Mouse (Mus musculus): ENCODE results near the gene Ttc34. TPM values are rescaled to one million over a fixed set of nuclear protein-coding genes. Genes with fewer than 3 reads are reported as not detected.
A peak's percentile ranks its signal among the peaks of the same experiment; 100 is the strongest.

Ttc34 gene
- polyA plus RNA-seq, 1 experiment from 2014 or later = 0.57 TPM

GRCm38 (mm10) chr4:154907833-154908232, 70.6 kb downstream of the Ttc34 start:
- WGBS = 48% methylated on average over 17 of the region's 17 CpGs
- Histone ChIP-seq H3K4me1 (replicated peaks) (peaks cover 19% of the 10 kb centered on the region; the same call in 1 of the 2 replicates), H3K4me3 (no peak overlapping the region), H3K9ac (no peak overlapping the region), H3K27ac (no peak overlapping the region), H3K36me3 (no peaks in the 10 kb centered on the region), H3K4me2 (0 out of 2 replicates have a peak overlapping the region, but pooled peaks have one; percentile 6), H3K27me3 (peaks cover 11% of the 10 kb centered on the region; the same call in 1 of the 2 replicates), H3K9me3 (no peaks in the 10 kb centered on the region)
- ATAC-seq (ENCODE audit: low FRiP score) = peak; percentile 75; the same call in 1 of the 2 replicates

DNA sequence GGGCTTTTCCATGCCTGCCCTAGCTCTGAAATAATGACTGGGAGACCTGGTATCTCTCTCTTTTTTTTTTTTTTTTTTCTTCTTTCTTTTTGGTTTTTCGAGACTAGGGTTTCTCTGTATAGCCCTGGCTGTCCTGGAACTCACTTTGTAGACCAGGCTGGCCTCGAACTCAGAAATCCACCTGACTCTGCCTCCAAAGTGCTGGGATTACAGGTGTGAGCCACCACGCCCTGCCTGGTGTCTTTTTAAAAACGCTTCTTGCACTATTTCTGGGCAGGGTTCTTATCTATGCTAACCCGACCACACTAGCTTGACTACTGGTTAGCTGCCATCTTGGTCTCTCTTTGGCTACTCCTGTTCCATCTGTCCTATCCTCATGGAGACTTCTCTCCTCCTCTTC, 71.2 kb downstream of the Ttc34 start:
- Histone ChIP-seq H3K9me3 (no peaks in the 10 kb centered on the region), H3K27ac (no peak overlapping the region), H3K36me3 (no peaks in the 10 kb centered on the region), H3K27me3 (peaks cover 6% of the 10 kb centered on the region; the same call in 1 of the 2 replicates), H3K4me1 (replicated peaks) (peaks cover 19% of the 10 kb centered on the region; the same call in 1 of the 2 replicates), H3K4me2 (no peak overlapping the region), H3K4me3 (no peak overlapping the region), H3K9ac (no peak overlapping the region)
- WGBS = 95% methylated on average over 5 of the region's 5 CpGs
- ATAC-seq (ENCODE audit: low FRiP score) = no peak

DNA sequence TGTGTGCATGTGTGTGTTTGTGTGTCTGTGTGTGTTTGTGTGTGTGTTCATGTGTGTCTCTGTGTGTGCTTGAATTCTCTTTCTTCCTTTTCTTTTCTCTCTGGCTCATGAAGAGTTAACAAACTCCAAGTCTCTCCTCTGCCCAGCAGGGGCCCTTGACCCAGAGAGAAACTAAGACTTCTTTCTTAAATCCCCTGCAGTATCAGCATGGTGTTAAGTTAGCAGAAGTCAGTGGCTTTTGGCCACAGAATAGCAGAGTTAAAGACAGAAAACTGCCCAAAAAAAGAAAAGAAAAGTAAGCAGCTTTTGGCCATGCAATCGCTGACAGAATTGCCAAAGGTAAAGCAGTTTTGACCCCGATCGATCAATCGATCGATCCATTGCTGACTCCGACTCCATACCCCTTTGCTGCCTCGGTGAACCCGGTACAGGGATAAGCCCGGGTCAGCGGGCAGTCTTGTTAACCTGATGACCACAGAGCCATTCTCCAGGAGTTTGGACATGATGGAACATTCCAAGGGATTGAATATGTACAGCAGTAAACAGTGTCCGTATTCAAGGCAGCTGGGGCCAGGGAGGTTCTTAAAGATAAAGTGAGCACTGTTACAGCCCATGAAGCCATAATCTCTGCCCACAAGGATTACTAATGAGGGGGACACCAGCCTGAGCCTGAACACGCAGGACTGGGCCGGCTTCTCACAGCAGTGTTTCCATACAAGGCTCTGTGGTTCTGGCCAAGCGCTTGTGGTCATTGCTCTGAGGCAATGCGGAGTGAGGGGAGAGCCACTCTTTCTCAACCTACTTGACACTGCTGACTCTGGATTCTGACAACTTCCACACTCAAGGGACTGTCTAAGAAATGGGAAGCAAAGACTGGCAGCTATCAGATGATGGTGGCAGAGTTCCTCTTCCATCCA, 73.6 kb downstream of the Ttc34 start:
- H3K4me1 ChIP-seq (replicated peaks) = peaks cover 10% of the 10 kb centered on the region; the same call in 1 of the 2 replicates
- no peak overlapping the region for H3K27ac ChIP-seq
- no peaks in the 10 kb centered on the region for H3K27me3 ChIP-seq
- H3K36me3 ChIP-seq = no peaks in the 10 kb centered on the region
- no peak overlapping the region for H3K4me2 ChIP-seq
- WGBS = 19% methylated on average over 15 of the region's 15 CpGs
- ATAC-seq (ENCODE audit: low FRiP score) = no peak
- no peak overlapping the region for H3K4me3 ChIP-seq
- H3K9me3 ChIP-seq = no peaks in the 10 kb centered on the region
- no peak overlapping the region for H3K9ac ChIP-seq

DNA sequence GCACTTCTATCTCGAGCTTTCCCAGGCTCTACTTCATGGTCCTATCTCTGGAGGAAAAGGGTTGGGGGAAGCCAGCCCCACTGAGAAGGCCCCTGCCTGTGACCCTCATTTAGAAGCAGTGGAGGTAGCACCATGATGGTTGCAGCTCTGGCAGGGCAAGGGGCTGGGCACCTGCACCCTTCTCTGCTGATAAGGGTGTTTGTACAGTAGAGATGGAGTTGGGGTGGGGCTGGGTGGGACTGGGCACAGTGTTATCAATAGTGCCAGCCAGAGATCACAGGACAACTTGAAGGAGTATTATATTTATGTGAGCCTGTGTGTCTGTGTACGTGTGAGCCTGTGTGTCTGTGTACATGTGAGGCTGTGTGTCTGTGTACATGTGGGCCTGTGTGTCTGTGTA, 74.4 kb downstream of the Ttc34 start:
- ATAC-seq (ENCODE audit: low FRiP score) = no peak
- Histone ChIP-seq H3K4me2 (no peak overlapping the region), H3K4me1 (replicated peaks) (peaks cover 10% of the 10 kb centered on the region; the same call in 1 of the 2 replicates), H3K4me3 (no peak overlapping the region), H3K9me3 (no peaks in the 10 kb centered on the region), H3K9ac (no peak overlapping the region), H3K36me3 (no peaks in the 10 kb centered on the region), H3K27me3 (no peaks in the 10 kb centered on the region), H3K27ac (no peak overlapping the region)
- 79% methylated on average over 2 of the region's 2 CpGs for WGBS

DNA sequence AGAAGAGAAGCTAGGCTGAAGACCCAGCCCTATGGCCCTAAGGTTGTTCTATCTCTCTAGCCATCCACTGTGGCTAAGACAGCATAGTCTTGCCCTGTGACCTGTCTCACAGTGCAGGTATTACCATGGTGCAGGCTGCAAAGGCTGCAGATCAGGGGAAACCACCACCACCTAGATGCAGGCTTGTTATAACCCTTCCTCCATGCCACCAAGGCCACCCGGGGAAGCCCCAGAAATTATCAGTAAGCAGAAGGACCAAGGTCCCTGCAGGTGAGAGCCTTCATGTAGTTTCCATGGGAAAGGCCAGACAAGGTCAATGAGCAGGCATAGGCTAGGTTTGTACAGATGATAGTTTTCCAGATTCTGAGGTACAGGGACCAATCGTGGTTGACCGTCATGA, 76.6 kb downstream of the Ttc34 start:
- H3K4me1 ChIP-seq (replicated peaks) = 0 out of 2 replicates have a peak, but pooled peaks cover 6% of the 10 kb centered on the region
- no peaks in the 10 kb centered on the region for H3K27me3 ChIP-seq
- WGBS = 97% methylated on average over 3 of the region's 3 CpGs
- H3K4me3 ChIP-seq = no peak overlapping the region
- H3K36me3 ChIP-seq = no peaks in the 10 kb centered on the region
- no peak overlapping the region for H3K9ac ChIP-seq
- ATAC-seq (ENCODE audit: low FRiP score) = no peak
- no peak overlapping the region for H3K27ac ChIP-seq
- no peak overlapping the region for H3K4me2 ChIP-seq
- no peaks in the 10 kb centered on the region for H3K9me3 ChIP-seq

DNA sequence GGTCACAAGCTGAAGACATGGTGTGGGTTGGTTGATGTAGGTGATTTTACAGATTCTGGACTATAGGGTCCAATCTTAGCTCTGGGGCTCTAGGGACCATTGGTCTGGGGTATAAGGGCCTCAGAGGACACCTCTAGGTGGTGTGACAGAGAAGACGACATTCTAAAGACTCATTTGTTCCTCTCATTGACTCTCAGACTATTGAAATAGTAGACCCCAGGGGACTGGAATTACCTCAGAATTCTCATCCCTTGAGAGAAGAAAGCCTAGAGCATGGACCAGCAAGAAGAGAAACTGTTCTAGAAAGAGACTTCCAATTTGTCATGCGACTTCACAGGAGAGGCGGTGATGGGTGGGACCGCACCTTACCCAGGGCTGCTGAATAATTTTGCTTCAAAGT, 77.0 kb downstream of the Ttc34 start:
- Histone ChIP-seq H3K4me1 (replicated peaks) (0 out of 2 replicates have a peak, but pooled peaks cover 6% of the 10 kb centered on the region), H3K4me2 (no peak overlapping the region), H3K36me3 (no peaks in the 10 kb centered on the region), H3K9ac (no peak overlapping the region), H3K4me3 (no peak overlapping the region), H3K27me3 (no peaks in the 10 kb centered on the region), H3K9me3 (no peaks in the 10 kb centered on the region), H3K27ac (no peak overlapping the region)
- WGBS = 92% methylated on average over 4 of the region's 4 CpGs
- ATAC-seq (ENCODE audit: low FRiP score) = no peak

- WGBS = 92% methylated on average over 3 of the region's 3 CpGs
- Histone ChIP-seq H3K9ac (no peak overlapping the region), H3K36me3 (no peaks in the 10 kb centered on the region), H3K4me2 (no peak overlapping the region), H3K27ac (no peak overlapping the region), H3K4me3 (no peak overlapping the region), H3K4me1 (replicated peaks) (0 out of 2 replicates have a peak, but pooled peaks cover 6% of the 10 kb centered on the region), H3K27me3 (no peaks in the 10 kb centered on the region), H3K9me3 (no peaks in the 10 kb centered on the region)
- no peak for ATAC-seq (ENCODE audit: low FRiP score)
Observed at GRCm38 (mm10) chr4:154914707-154915106, 77.4 kb downstream of the Ttc34 start.

GRCm38 (mm10) chr4:154915286-154915685, 78.0 kb downstream of the Ttc34 start:
- Histone ChIP-seq H3K9ac (no peak overlapping the region), H3K27me3 (no peaks in the 10 kb centered on the region), H3K4me2 (no peak overlapping the region), H3K4me3 (no peak overlapping the region), H3K27ac (no peak overlapping the region), H3K36me3 (no peaks in the 10 kb centered on the region), H3K9me3 (no peaks in the 10 kb centered on the region), H3K4me1 (replicated peaks) (0 out of 2 replicates have a peak, but pooled peaks cover 6% of the 10 kb centered on the region)
- WGBS = 85% methylated on average over 10 of the region's 10 CpGs
- no peak for ATAC-seq (ENCODE audit: low FRiP score)

GRCm38 (mm10) chr4:154916662-154917061, 79.4 kb downstream of the Ttc34 start:
- Histone ChIP-seq H3K4me3 (no peak overlapping the region), H3K27ac (no peak overlapping the region), H3K36me3 (no peaks in the 10 kb centered on the region), H3K4me2 (no peak overlapping the region), H3K27me3 (no peaks in the 10 kb centered on the region), H3K9ac (no peak overlapping the region), H3K9me3 (no peaks in the 10 kb centered on the region), H3K4me1 (replicated peaks) (no peaks in the 10 kb centered on the region)
- no peak for ATAC-seq (ENCODE audit: low FRiP score)
- WGBS = 89% methylated on average over 4 of the region's 4 CpGs

Other genes starting within 250 kb of the Ttc34 start
- 16.1 and 17.2 TPM in 2 replicates for gene Prdm16, start 200.6 kb upstream of the Ttc34 start, polyA plus RNA-seq (2015; fragmentation: Nextera tagmentation; extraction: Ambion mirVana)
- not detected in 2 replicates for gene Actrt2, start 169.6 kb upstream of the Ttc34 start, polyA plus RNA-seq (2015; fragmentation: Nextera tagmentation; extraction: Ambion mirVana)
- 0.13 and 0.25 TPM in 2 replicates for gene Mmel1, start 32.1 kb downstream of the Ttc34 start, polyA plus RNA-seq (2015; fragmentation: Nextera tagmentation; extraction: Ambion mirVana)
- 44.1 and 48.8 TPM in 2 replicates for gene Fam213b, start 61.7 kb downstream of the Ttc34 start, polyA plus RNA-seq (2015; fragmentation: Nextera tagmentation; extraction: Ambion mirVana)
- gene Tnfrsf14, start 91.1 kb downstream of the Ttc34 start, polyA plus RNA-seq (2015; fragmentation: Nextera tagmentation; extraction: Ambion mirVana) = 0.22 and 0.25 TPM in 2 replicates
- gene Hes5, start 123.5 kb downstream of the Ttc34 start, polyA plus RNA-seq (2015; fragmentation: Nextera tagmentation; extraction: Ambion mirVana) = 154 and 185 TPM in 2 replicates
- gene Pank4, start 126.7 kb downstream of the Ttc34 start, polyA plus RNA-seq (2015; fragmentation: Nextera tagmentation; extraction: Ambion mirVana) = 37.4 and 38.1 TPM in 2 replicates
- gene Plch2, start 219.3 kb downstream of the Ttc34 start, polyA plus RNA-seq (2015; fragmentation: Nextera tagmentation; extraction: Ambion mirVana) = 8.4 and 11.1 TPM in 2 replicates
- 18.6 and 24.2 TPM in 2 replicates for gene Pex10, start 229.6 kb downstream of the Ttc34 start, polyA plus RNA-seq (2015; fragmentation: Nextera tagmentation; extraction: Ambion mirVana)
- gene Rer1, start 248.9 kb downstream of the Ttc34 start, polyA plus RNA-seq (2015; fragmentation: Nextera tagmentation; extraction: Ambion mirVana) = 123 and 132 TPM in 2 replicates
- gene Morn1, start 249.1 kb downstream of the Ttc34 start, polyA plus RNA-seq (2015; fragmentation: Nextera tagmentation; extraction: Ambion mirVana) = 7.1 and 8.0 TPM in 2 replicates

Measured in hindbrain, embryonic 13.5 days (tissue).